Comparison of ENCODE assay signal across 7 mouse cellular contexts in the genomic region with DNA sequence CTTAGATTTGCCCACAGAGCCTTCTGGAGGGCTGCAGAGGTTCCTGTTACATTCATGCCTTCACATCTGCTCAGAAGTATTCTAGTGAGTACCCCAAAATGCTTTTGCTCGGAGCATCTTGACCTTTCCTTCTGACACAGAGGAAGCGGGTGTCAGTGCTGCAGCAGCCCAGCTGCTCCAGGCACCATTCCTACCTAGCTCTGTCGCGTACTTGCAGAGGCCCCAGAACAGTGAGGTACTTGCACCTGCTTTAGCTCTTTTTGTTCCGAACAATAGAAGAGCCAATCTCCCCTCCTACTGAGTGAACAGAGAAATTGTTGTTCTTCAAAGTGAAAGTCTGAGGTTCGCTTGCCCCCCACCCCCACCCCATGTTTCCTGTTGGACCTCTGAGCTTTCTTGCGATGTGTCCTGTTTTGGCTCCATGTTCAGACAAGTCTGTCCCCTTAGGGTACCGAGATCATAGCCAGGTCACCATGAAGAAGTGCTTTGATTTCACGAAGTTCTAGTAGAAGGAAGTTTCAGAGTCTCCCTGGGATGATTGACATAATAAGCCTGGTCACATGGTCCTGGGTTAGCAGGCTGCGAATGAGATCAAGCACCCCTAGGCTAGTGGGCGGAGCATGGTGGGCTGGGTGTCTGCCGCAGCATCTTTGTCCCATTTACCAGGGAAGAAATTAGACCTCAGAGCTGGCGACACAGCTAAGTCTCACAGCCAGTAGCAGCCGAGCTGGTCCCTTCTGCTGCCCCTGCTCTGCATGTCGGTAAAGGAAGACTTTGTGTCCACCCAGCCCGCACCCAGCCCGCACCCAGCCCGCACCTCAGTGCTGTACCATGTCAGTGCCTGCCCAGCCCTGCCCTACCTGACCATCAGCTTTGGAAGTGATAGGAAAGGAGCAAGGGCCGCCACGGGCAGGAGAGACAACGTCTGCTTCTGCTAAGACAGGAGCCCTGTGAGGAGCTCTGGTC.
DNase-seq lines count a peak whose midpoint lies in the region; ATAC-seq and TF ChIP-seq lines count a peak whose summit lies in the region.

No protein-coding gene starts in this region.

- no peaks in the 10 kb centered on the region for H3K36me3 ChIP-seq in E14TG2a.4 (ENCODE audit: insufficient read depth, low read length)
- no peaks in the 10 kb centered on the region for H3K36me3 ChIP-seq in intestine, postnatal 0 days (ENCODE audit: control insufficient read depth, insufficient read depth)
- H3K36me3 ChIP-seq in midbrain, embryonic 11.5 days (ENCODE audit: control insufficient read depth, insufficient read depth, low read length), result no peaks in the 10 kb centered on the region
- no peaks in the 10 kb centered on the region for H3K36me3 ChIP-seq in stomach, postnatal 0 days (ENCODE audit: control insufficient read depth, insufficient read depth, low read length)

- no peak for TF ChIP-seq CTCF in E14TG2a.4 (conservative IDR thresholded peaks at IDR 0.05; ENCODE audit: low read length)
- TF ChIP-seq CTCF in intestine, postnatal 0 days (IDR thresholded peaks at IDR 0.05; ENCODE audit: low read depth), result no peak
- no peak for TF ChIP-seq CTCF in stomach, postnatal 0 days (IDR thresholded peaks at IDR 0.05; ENCODE audit: low read depth)

- H3K27ac ChIP-seq in intestine, postnatal 0 days (ENCODE audit: low read depth, low read length), result no peak overlapping the region
- H3K27ac ChIP-seq in midbrain, embryonic 11.5 days (ENCODE audit: low read depth, low read length), result no peak overlapping the region
- no peak overlapping the region for H3K27ac ChIP-seq in stomach, postnatal 0 days (replicated peaks)

- no peaks in the 10 kb centered on the region for H3K27me3 ChIP-seq in E14TG2a.4 (ENCODE audit: insufficient read depth, low read length)
- H3K27me3 ChIP-seq in intestine, postnatal 0 days (replicated peaks; ENCODE audit: control insufficient read depth, insufficient read depth, low read length), result no peaks in the 10 kb centered on the region
- no peaks in the 10 kb centered on the region for H3K27me3 ChIP-seq in midbrain, embryonic 11.5 days (ENCODE audit: control insufficient read depth, insufficient read depth, low read length)
- H3K27me3 ChIP-seq in stomach, postnatal 0 days (ENCODE audit: control insufficient read depth, insufficient read depth, low read length), result no peaks in the 10 kb centered on the region

- ATAC-seq in activated CD4-positive, CD25-positive, alpha-beta regulatory T cell, adult 4 months, result peak; percentile 98
- no peak for ATAC-seq in intestine, postnatal 0 days
- ATAC-seq in midbrain, embryonic 11.5 days (ENCODE audit: low FRiP score), result peak; percentile 84
- peak; percentile 45; the same call in 1 of the 2 replicates for ATAC-seq in stomach, postnatal 0 days (ENCODE audit: low FRiP score, low TSS enrichment)

- 49% methylated on average over 21 of the region's 21 CpGs for WGBS in intestine, postnatal 0 days
- WGBS in midbrain, embryonic 11.5 days, result 55% methylated on average over 21 of the region's 21 CpGs
- 48% methylated on average over 21 of the region's 21 CpGs for whole genome bisulfite sequencing in stomach, postnatal 0 days

- no peak for TF ChIP-seq EP300 in stomach, postnatal 0 days (optimal IDR thresholded peaks at IDR 0.05)

- H3K4me3 ChIP-seq in E14TG2a.4 (replicated peaks; ENCODE audit: low read length), result 0 out of 2 replicates have a peak overlapping the region, but pooled peaks have one; percentile 10
- H3K4me3 ChIP-seq in intestine, postnatal 0 days (ENCODE audit: low read depth, low read length), result no peak overlapping the region
- no peak overlapping the region for H3K4me3 ChIP-seq in midbrain, embryonic 11.5 days (ENCODE audit: low read depth, low read length)
- H3K4me3 ChIP-seq in stomach, postnatal 0 days (ENCODE audit: low read depth, low read length), result no peak overlapping the region

- H3K4me2 ChIP-seq in intestine, postnatal 0 days (replicated peaks; ENCODE audit: low read depth), result peak overlapping the region; percentile 37
- H3K4me2 ChIP-seq in midbrain, embryonic 11.5 days, result peak overlapping the region; percentile 29
- peak overlapping the region; percentile 31; the same call in 1 of the 2 replicates for H3K4me2 ChIP-seq in stomach, postnatal 0 days (replicated peaks; ENCODE audit: low read depth)

- DNase-seq in heart, adult 9 months (ENCODE audit: low spot score in 2 of 2), result peak; percentile 39 to 50
- DNase-seq in midbrain, embryonic 11.5 days (ENCODE audit: low spot score, missing footprints), result peak; percentile 81
- DNase-seq in stomach, postnatal 0 days (ENCODE audit: low spot score), result peak; percentile 28
- DNase-seq in adrenal gland, postnatal 36 days, result no peak

- peaks cover 22% of the 10 kb centered on the region for H3K4me1 ChIP-seq in E14TG2a.4 (replicated peaks; ENCODE audit: low read depth, low read length)
- H3K4me1 ChIP-seq in intestine, postnatal 0 days (replicated peaks; ENCODE audit: control insufficient read depth, insufficient read depth, low read length), result no peaks in the 10 kb centered on the region; the same call in 1 of the 2 replicates
- peaks cover 4% of the 10 kb centered on the region for H3K4me1 ChIP-seq in midbrain, embryonic 11.5 days (ENCODE audit: control insufficient read depth, insufficient read depth, low read length)
- H3K4me1 ChIP-seq in stomach, postnatal 0 days (replicated peaks; ENCODE audit: control insufficient read depth, insufficient read depth), result no peaks in the 10 kb centered on the region

- no peak overlapping the region for H3K9ac ChIP-seq in intestine, postnatal 0 days (ENCODE audit: low read depth, low read length)
- peak overlapping the region; percentile 33; the same call in 1 of the 2 replicates for H3K9ac ChIP-seq in midbrain, embryonic 11.5 days (ENCODE audit: low read length)
- no peak overlapping the region for H3K9ac ChIP-seq in stomach, postnatal 0 days (ENCODE audit: low read length)

- H3K9me3 ChIP-seq in E14TG2a.4 (ENCODE audit: low read length), result peaks cover 5% of the 10 kb centered on the region; the same call in 1 of the 2 replicates
- no peaks in the 10 kb centered on the region for H3K9me3 ChIP-seq in intestine, postnatal 0 days (ENCODE audit: control insufficient read depth)
- no peaks in the 10 kb centered on the region for H3K9me3 ChIP-seq in midbrain, embryonic 11.5 days (ENCODE audit: control insufficient read depth, low read length)
- H3K9me3 ChIP-seq in stomach, postnatal 0 days (ENCODE audit: control insufficient read depth, low read length), result no peaks in the 10 kb centered on the region

Comparison
In these comparisons a context has a peak if more than half of its experiments do, and no peak if none do; other contexts are left out.
1. DNase-seq: peak in heart, adult 9 months (2 of 2), midbrain, embryonic 11.5 days (single experiment) and stomach, postnatal 0 days (single experiment); none in adrenal gland, postnatal 36 days (0 of 2).
2. Peak in every context shown above with its lines, with median percentiles within 50 percentile points of each other: H3K4me2 ChIP-seq.